Mouse (Mus musculus) megakaryocyte-erythroid progenitor cell, adult 5-6 weeks (primary cell): ENCODE data around the gene Nprl2. TPM values are rescaled to one million over a fixed set of nuclear protein-coding genes. Genes with fewer than 3 reads are reported as not detected.
"Not testable (repeated sequence)": the region's sequence is repeated elsewhere in the genome, so short reads cannot be mapped to it uniquely, and the experiment has no call there.

Experiments used
- ATAC-seq: replicated peaks from 2 replicates; pipeline ENCODE4 v1.8.0; 2016; ENCODE audit warnings: mild to moderate bottlenecking, inconsistent platforms; ENCODE audit not compliant: severe bottlenecking, poor library complexity, low FRiP score, low TSS enrichment
- total RNA-seq, 2 experiments: library from RNA; stranded (forward) in 1 of 2; stranded (reverse) in 1 of 2; fragments of 200-1000, 215-1000 nt in 1 of 2; fragments of >200 nt in 1 of 2; fragmentation: Nextera tagmentation in 1 of 2; gene quantifications; 2 replicates each; pipeline ENCODE4 v1.2.3; 2014 to 2017

Gene Nprl2
- total RNA-seq, 2 experiments from 2014 or later = 8.7 to 14.8 TPM

GRCm38 (mm10) chr9:107551117-107551889 is 9.3 kb downstream of the Nprl2 start, which contains the start of gene Rassf1:
Gene Rassf1, plus strand, starts transcription at chr9:107551555.
- peak; percentile 16; the same call in 1 of the 2 replicates for ATAC-seq

GRCm38 (mm10) chr9:107551890-107552355 is 9.9 kb downstream of the Nprl2 start:
- ATAC-seq = no peak

GRCm38 (mm10) chr9:107552690-107553393 is 10.8 kb downstream of the Nprl2 start:
- ATAC-seq = no peak

GRCm38 (mm10) chr9:107553541-107554318 is 11.7 kb downstream of the Nprl2 start:
- ATAC-seq = no peak

GRCm38 (mm10) chr9:107554319-107554825 is 12.3 kb downstream of the Nprl2 start:
- peak; percentile 86 for ATAC-seq

GRCm38 (mm10) chr9:107555031-107555457 is 13.0 kb downstream of the Nprl2 start:
- peak; percentile 3; the same call in 1 of the 2 replicates for ATAC-seq

- no peak for ATAC-seq
Measured at GRCm38 (mm10) chr9:107555701-107556100, 13.7 kb downstream of the Nprl2 start.

GRCm38 (mm10) chr9:107556346-107556745 is 14.3 kb downstream of the Nprl2 start:
- ATAC-seq = no peak

GRCm38 (mm10) chr9:107563029-107563581 is 21.1 kb downstream of the Nprl2 start, which contains the start of gene Tusc2:
Gene Tusc2, plus strand, starts transcription at chr9:107563255.
- peak; percentile 91 for ATAC-seq

- ATAC-seq = not testable (repeated sequence)
Measured at GRCm38 (mm10) chr9:107565556-107565955, 23.5 kb downstream of the Nprl2 start.

GRCm38 (mm10) chr9:107566041-107566709 is 24.1 kb downstream of the Nprl2 start:
- no peak for ATAC-seq

- no peak for ATAC-seq
Measured at GRCm38 (mm10) chr9:107566855-107567254, 24.8 kb downstream of the Nprl2 start.

- no peak for ATAC-seq
Measured at GRCm38 (mm10) chr9:107567702-107568319, 25.8 kb downstream of the Nprl2 start, which contains the start of gene Hyal2. Gene Hyal2, plus strand, starts transcription at chr9:107567945.

- peak; percentile 55 for ATAC-seq
Measured at GRCm38 (mm10) chr9:107568331-107569261, 26.6 kb downstream of the Nprl2 start.

GRCm38 (mm10) chr9:107569270-107569669 is 27.2 kb downstream of the Nprl2 start:
- ATAC-seq = 0 out of 2 replicates have a peak, but pooled peaks have one; percentile 7

GRCm38 (mm10) chr9:107570016-107570415 is 28.0 kb downstream of the Nprl2 start:
- ATAC-seq = no peak

GRCm38 (mm10) chr9:107570845-107571244 is 28.8 kb downstream of the Nprl2 start:
- ATAC-seq = peak; percentile 61
